Mouse (Mus musculus): ENCODE results near the gene Bbc3. TPM values are rescaled to one million over a fixed set of nuclear protein-coding genes. Genes with fewer than 3 reads are reported as not detected.

The Bbc3 gene
- total and polyA plus RNA-seq, 3 experiments = 2.9 to 9.3 TPM; not detected in 1

- Histone ChIP-seq H3K27ac (ENCODE audit: control insufficient read depth, low read depth, low read length) (peak overlapping the region; percentile 43), H3K79me2 (ENCODE audit: control insufficient read depth, insufficient read depth, low read length, poor library complexity) (peaks cover 14% of the 10 kb centered on the region), H3K4me3 (ENCODE audit: control insufficient read depth in 1 of 2, insufficient read depth in 1 of 2, low read depth in 2 of 2, low read length in 2 of 2) (peak overlapping the region; percentile 72 to 75), H3K27me3 (ENCODE audit: control insufficient read depth in 1 of 2, insufficient read depth in 2 of 2, low read length in 2 of 2) (no peaks in the 10 kb centered on the region), H3K36me3 (ENCODE audit: control insufficient read depth in 1 of 2, insufficient read depth in 2 of 2, low read length in 2 of 2) (peaks cover 0 to 5% of the 10 kb centered on the region in 2 experiments; a peak in 2 of 4 replicates), H3K9me3 (replicated peaks; ENCODE audit: insufficient read depth, low read length) (no peaks in the 10 kb centered on the region), H3K9ac (ENCODE audit: control insufficient read depth, low read depth, low read length, poor library complexity, severe bottlenecking) (peak overlapping the region; percentile 75), H3K4me1 (ENCODE audit: control insufficient read depth in 1 of 2, insufficient read depth in 2 of 2, low read length in 2 of 2) (peaks cover 4 to 14% of the 10 kb centered on the region in 2 experiments; a peak in 3 of 4 replicates)
- no peak for TF ChIP-seq ZC3H11A (IDR thresholded peaks at IDR 0.05; ENCODE audit: low read depth, low read length)
- no peak for TF ChIP-seq MEF2A (IDR thresholded peaks at IDR 0.05; ENCODE audit: extremely low read depth, insufficient replicate concordance, low read depth, low read length, poor library complexity, severe bottlenecking)
- no peak; the same call in 1 of the 2 replicates for TF ChIP-seq MXI1 (IDR thresholded peaks at IDR 0.05; ENCODE audit: low read depth, low read length)
- TF ChIP-seq POLR2AphosphoS2 (IDR thresholded peaks at IDR 0.05; ENCODE audit: low read length) = no peak
- no peak for TF ChIP-seq UBTF (IDR thresholded peaks at IDR 0.05; ENCODE audit: borderline replicate concordance, insufficient read depth, low read depth, low read length)
- no peak for TF ChIP-seq USF2 (IDR thresholded peaks at IDR 0.05; ENCODE audit: borderline replicate concordance in 1 of 2, insufficient read depth in 1 of 2, low read depth in 1 of 2, low read length in 2 of 2)
- no peak for TF ChIP-seq TCF12 (IDR thresholded peaks at IDR 0.05; ENCODE audit: low read depth, low read length)
- no peak for TF ChIP-seq ZNF384 (IDR thresholded peaks at IDR 0.05; ENCODE audit: low read depth, low read length)
- no peak for TF ChIP-seq E2F4 (IDR thresholded peaks at IDR 0.05; ENCODE audit: borderline replicate concordance, low read depth, low read length)
- no peak for TF ChIP-seq TAL1 (IDR thresholded peaks at IDR 0.05; ENCODE audit: low read length)
- no peak for TF ChIP-seq HCFC1 (IDR thresholded peaks at IDR 0.05; ENCODE audit: low read depth, low read length)
- peak; percentile 25 to 28; a peak in 1 of 4 replicates for TF ChIP-seq POLR2A (IDR thresholded peaks at IDR 0.05; ENCODE audit: control insufficient read depth in 1 of 2, insufficient read depth in 1 of 2, low read depth in 1 of 2, low read length in 2 of 2, poor library complexity in 1 of 2)
- TF ChIP-seq ELF1 (IDR thresholded peaks at IDR 0.05; ENCODE audit: low read depth, low read length) = no peak
- TF ChIP-seq EP300 (IDR thresholded peaks at IDR 0.05; ENCODE audit: low read depth in 1 of 2, low read length in 2 of 2) = no peak
- TF ChIP-seq NELFE (IDR thresholded peaks at IDR 0.05; ENCODE audit: low read depth, low read length) = peak; percentile 35; the same call in 1 of the 2 replicates
- TF ChIP-seq BHLHE40 (IDR thresholded peaks at IDR 0.05; ENCODE audit: borderline replicate concordance, low read depth, low read length) = no peak
- TF ChIP-seq TBP (IDR thresholded peaks at IDR 0.05; ENCODE audit: low read depth, low read length) = no peak
- peak; percentile 42; the same call in 1 of the 2 replicates for TF ChIP-seq ZKSCAN1 (IDR thresholded peaks at IDR 0.05; ENCODE audit: low read depth, low read length)
- TF ChIP-seq CHD2 (IDR thresholded peaks at IDR 0.05; ENCODE audit: low read length) = no peak
- TF ChIP-seq MAZ (IDR thresholded peaks at IDR 0.05; ENCODE audit: low read depth, low read length) = 0 out of 2 replicates have a peak, but pooled peaks have one; percentile 62
- no peak for TF ChIP-seq GATA1 (IDR thresholded peaks at IDR 0.05; ENCODE audit: low read depth, low read length)
- TF ChIP-seq KAT2A (conservative IDR thresholded peaks at IDR 0.05; ENCODE audit: low read depth, low read length) = no peak
- TF ChIP-seq USF1 (IDR thresholded peaks at IDR 0.05; ENCODE audit: low read depth, low read length) = no peak
- no peak for TF ChIP-seq MYC (IDR thresholded peaks at IDR 0.05; ENCODE audit: low read depth, low read length)
- no peak for TF ChIP-seq SMC3 (IDR thresholded peaks at IDR 0.05; ENCODE audit: low read depth, low read length)
- peak; percentile 26; the same call in 1 of the 2 replicates for TF ChIP-seq ETS1 (IDR thresholded peaks at IDR 0.05; ENCODE audit: low read depth, low read length)
- peak; percentile 81 for DNase-seq (ENCODE audit: low read depth, low spot score)
Observed at GRCm38 (mm10) chr7:16309318-16310019, 1.3 kb downstream of the Bbc3 start.
